Mouse (Mus musculus): Measurements from ENCODE around the gene Vmn1r17.
"Not testable (repeated sequence)": the region's sequence is repeated elsewhere in the genome, so short reads cannot be mapped to it uniquely, and the experiment has no call there.

Gene Vmn1r17

GRCm38 (mm10) chr6:57363627-57364026 lies at the start of gene Vmn1r17:
Gene Vmn1r17, minus strand, starts transcription at chr6:57363727.
- in situ Hi-C loops (cut with MboI; ENCODE audit: low sequenced_read_pairs) = no loop called here

DNA sequence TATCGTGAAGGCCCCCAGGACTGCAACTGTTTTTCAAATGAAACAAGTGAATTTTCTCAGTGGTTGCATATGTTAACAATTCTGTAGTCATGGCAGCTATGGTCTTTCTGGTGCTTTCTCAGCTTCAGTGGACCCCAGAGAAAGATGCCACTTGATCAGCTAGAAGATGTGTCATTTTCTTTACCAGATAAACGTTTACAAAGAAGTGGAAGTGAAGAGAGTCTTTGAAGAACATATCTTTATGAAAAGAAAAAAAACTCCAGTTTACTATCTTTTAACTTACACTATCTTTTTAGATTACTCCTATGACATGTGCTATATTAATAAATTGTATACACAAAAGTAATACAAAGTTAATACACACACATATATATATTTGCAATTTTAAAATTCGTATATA lies 40.0 kb upstream of the Vmn1r17 start, which contains the start of gene Vmn1r19:
Vmn1r19 (plus strand) TSS at position 301 of the 400 bp plus-strand sequence.
- in situ Hi-C loops (cut with MboI; ENCODE audit: low sequenced_read_pairs) = not testable (repeated sequence)

DNA sequence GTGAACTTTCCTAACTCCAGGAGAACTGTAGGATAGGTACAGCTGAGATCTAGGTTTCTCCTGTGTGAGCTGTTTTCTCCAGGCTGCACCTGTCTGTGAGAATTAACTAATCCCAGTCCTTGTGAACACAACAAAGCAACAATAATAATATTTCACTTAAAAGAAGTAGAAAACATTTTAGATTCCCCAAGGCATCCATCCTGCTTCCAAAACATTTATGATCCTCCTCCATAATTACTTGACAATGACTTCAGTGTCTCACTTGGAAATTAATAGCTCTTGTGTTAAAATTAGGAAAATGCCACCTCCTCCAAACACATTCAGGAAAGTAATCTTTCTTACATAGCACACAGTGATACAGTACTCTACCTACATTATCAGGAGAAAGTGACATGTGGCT lies 32.2 kb upstream of the Vmn1r17 start, which contains the start of gene Vmn1r18:
Vmn1r18 (minus strand) TSS at position 101 of the 400 bp plus-strand sequence.
- in situ Hi-C loops (cut with MboI; ENCODE audit: low sequenced_read_pairs) = no loop called here

DNA sequence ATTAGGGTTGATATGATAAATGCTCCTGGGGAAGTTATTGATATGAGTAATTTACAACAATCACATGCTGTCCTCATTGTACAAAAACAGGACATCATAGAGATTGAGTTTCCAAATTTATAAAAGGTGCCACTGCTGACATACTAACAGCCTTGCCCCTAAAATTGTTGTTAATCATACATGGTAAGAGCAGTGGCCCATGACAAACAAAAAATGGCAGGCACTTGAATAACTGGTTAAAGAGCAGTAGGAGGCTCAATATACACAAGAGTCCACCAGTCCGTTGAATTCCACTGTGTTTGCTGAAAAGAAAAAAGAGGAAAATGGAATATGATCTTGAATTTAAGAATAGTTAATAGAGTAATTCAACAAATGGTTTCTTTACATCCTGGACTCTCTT lies 4.0 kb upstream of the Vmn1r17 start:
- in situ Hi-C loops (cut with MboI; ENCODE audit: low sequenced_read_pairs) = no loop called here

DNA sequence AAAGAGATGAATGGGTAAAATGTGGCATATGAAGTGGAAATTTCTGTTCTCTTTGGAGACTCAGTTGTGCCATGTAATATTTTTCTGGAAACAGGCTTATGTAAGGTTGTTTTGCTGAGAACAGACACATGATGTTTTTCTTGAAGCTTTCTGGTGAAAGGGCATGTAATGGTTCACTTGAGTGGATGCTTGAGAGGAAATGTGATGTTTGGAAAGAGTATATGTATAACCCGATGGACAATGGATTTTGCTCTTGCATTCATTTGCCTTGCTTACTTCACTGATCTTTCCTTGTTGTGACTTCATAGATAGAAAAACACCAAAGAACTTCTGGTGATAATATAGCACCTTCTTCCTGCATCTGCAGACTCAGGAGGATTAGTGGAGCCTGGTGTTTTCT lies 2.3 kb upstream of the Vmn1r17 start:
- in situ Hi-C loops (cut with MboI; ENCODE audit: low sequenced_read_pairs) = not testable (repeated sequence)

DNA sequence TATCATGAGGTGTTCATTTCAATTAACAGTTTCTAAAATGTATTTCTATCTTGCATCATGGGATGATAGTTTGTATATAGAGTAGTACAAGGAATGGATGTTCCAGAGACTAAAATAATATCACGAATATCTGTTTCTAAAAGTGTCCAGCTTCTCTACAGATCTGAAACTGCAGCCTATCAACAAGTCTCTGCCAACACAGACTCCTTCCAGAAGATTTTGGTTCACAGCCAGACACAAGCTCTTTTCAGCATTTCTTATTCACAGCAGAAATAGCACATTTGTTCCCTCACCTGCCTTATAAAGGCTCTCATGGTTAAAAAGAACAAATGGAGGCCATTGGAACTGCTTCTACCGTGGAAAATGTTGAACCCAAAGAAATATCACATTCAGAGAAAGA lies 6.7 kb downstream of the Vmn1r17 start:
- in situ Hi-C loops (cut with MboI; ENCODE audit: low sequenced_read_pairs) = no loop called here

DNA sequence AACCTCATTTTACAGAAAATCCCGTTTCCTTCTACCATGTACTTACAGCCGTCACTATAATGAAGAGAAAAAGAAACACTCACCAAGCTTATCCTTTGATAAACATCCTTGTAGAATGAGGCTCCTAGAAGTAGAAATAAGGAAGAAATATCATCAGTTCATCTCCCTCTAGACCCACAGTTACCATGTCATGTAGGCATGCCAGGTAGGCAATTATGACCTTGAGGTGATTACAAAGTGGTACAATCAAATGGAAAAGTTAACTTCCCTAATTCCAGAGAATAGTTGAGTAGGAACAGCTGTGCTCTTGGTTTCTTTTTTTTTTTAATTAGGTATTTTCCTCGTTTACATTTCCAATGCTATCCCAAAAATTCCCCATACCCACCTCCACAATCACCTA lies 34.1 kb downstream of the Vmn1r17 start, which contains the start of gene Vmn1r16:
Vmn1r16 (minus strand) TSS at position 101 of the 400 bp plus-strand sequence.
- in situ Hi-C loops (cut with MboI; ENCODE audit: low sequenced_read_pairs) = no loop called here

DNA sequence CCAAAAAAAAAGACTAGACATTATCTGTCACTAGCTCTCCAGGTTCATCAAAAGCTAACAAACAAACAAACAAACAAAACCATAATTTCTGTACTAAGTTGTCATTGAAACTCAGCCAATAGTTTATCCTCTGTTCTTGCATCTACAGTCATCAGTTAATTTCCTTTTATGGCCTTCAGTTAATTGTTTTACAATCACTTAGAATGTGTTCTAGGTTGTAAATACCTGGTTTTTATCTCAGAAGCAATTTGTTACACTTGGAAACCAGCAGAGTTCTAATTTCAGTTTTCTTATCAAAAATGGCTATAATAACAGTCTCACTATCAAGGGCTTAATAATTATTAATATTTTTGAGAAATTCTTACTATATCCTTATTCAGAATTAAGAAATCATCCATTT lies 37.4 kb downstream of the Vmn1r17 start:
- in situ Hi-C loops (cut with MboI; ENCODE audit: low sequenced_read_pairs) = no loop called here

All from CH12F3 (cell line).